Mouse (Mus musculus) ES-Bruce4 (cell line): Measurements from ENCODE around the gene Gm1553. TPM values are rescaled to one million over a fixed set of nuclear protein-coding genes. Genes with fewer than 3 reads are reported as not detected.

ENCODE experiments used
- H3K27ac ChIP-seq: 2 replicates; pipeline ENCODE4 v1.5.1; 2012; ENCODE audit warnings: low read length, inconsistent platforms; ENCODE audit not compliant: insufficient read depth
- H3K27me3 ChIP-seq: 2 replicates; pipeline ENCODE4 v1.6.1; 2012; ENCODE audit warnings: mild to moderate bottlenecking, low read length, inconsistent platforms; ENCODE audit not compliant: control insufficient read depth, poor library complexity, insufficient read depth, severe bottlenecking
- H3K36me3 ChIP-seq: 2 replicates; pipeline ENCODE4 v1.6.1; 2012; ENCODE audit warnings: inconsistent platforms, mild to moderate bottlenecking, low read length, moderate library complexity; ENCODE audit not compliant: control insufficient read depth, poor library complexity, insufficient read depth, severe bottlenecking
- H3K4me1 ChIP-seq: one replicate; pipeline ENCODE4 v1.8.1; 2011; ENCODE audit warnings: low read length; ENCODE audit not compliant: control insufficient read depth, insufficient read depth
- H3K4me3 ChIP-seq: 2 replicates; pipeline ENCODE4 v1.5.1; 2011; ENCODE audit warnings: low read depth, mild to moderate bottlenecking, low read length
- H3K9ac ChIP-seq: 2 replicates; pipeline ENCODE4 v1.6.1; 2012; ENCODE audit warnings: low read depth, mild to moderate bottlenecking, inconsistent platforms; ENCODE audit not compliant: poor library complexity, severe bottlenecking
- H3K9me3 ChIP-seq: replicated peaks from 2 replicates; pipeline ENCODE4 v1.6.1; 2012; ENCODE audit warnings: mild to moderate bottlenecking, low read length, inconsistent platforms; ENCODE audit not compliant: control insufficient read depth, poor library complexity, insufficient read depth, severe bottlenecking
- CTCF ChIP-seq: IDR thresholded peaks from one replicate; pipeline ENCODE4 v1.8.1; 2011; ENCODE audit warnings: low read depth, low read length
- EP300 ChIP-seq: IDR thresholded peaks from 2 replicates; pipeline ENCODE4 v1.6.1; 2011; ENCODE audit warnings: low read depth, low read length; ENCODE audit not compliant: insufficient read depth
- POLR2A ChIP-seq: IDR thresholded peaks from one replicate; pipeline ENCODE4 v1.8.1; 2011; ENCODE audit warnings: low read length; ENCODE audit not compliant: insufficient read depth
- polyA plus RNA-seq: library from polyadenylated mRNA; stranded (reverse); fragments of >200 nt; gene quantifications from 2 replicates; pipeline ENCODE4 v1.2.4, GENCODE M21; 2011; ENCODE audit warnings: low read depth; ENCODE audit not compliant: missing spikeins, insufficient read depth, insufficient read length

Gene Gm1553
- not detected in 2 replicates for polyA plus RNA-seq

DNA sequence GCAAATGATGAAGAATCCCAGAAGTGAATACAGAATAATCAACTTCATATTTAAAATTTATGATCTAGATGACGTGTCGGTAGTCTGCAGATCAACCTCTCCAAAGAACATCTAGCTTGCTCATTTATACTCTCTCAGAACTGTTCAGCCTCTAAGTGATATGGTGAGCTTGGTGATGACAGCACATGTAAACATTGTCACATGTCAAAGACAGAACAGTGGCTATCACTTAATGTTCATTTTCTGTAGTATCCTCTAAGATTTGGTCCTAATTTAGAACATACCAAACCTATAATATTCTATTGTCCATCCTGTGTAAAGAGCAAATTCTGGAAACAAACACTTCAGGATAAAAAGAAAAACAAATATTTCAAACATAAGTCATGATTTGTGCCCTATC is at the start of gene Gm1553:
TSS of gene Gm1553 (minus strand) at position 101 of the 400 bp plus-strand sequence.
- Histone ChIP-seq H3K36me3 (no peaks in the 10 kb centered on the region), H3K9ac (no peak within 1 kb of the TSS), H3K4me3 (no peak within 1 kb of the TSS), H3K27me3 (no peaks in the 10 kb centered on the region), H3K27ac (no peak within 1 kb of the TSS), H3K4me1 (no peaks in the 10 kb centered on the region), H3K9me3 (no peaks in the 10 kb centered on the region)
- no peak for TF ChIP-seq CTCF
- no peak for TF ChIP-seq EP300
- no peak for TF ChIP-seq POLR2A

Other genes starting within 250 kb of the Gm1553 start
- gene 4932415D10Rik, start 176.0 kb downstream of the Gm1553 start, polyA plus RNA-seq, result not detected in 2 replicates
- 19.6 and 24.4 TPM in 2 replicates for gene Gm4924, start 138.4 kb downstream of the Gm1553 start, polyA plus RNA-seq
- 55.7 and 55.8 TPM in 2 replicates for gene 1190007I07Rik, start 130.6 kb upstream of the Gm1553 start, polyA plus RNA-seq
- 105 and 119 TPM in 2 replicates for gene Tdg, start 137.2 kb upstream of the Gm1553 start, polyA plus RNA-seq
- gene Glt8d2, start 198.0 kb upstream of the Gm1553 start, polyA plus RNA-seq, result not detected in 2 replicates
- gene Hcfc2, start 203.5 kb upstream of the Gm1553 start, polyA plus RNA-seq, result 7.9 and 8.6 TPM in 2 replicates